Mouse (Mus musculus): ENCODE data around the gene Kat2b.
A peak's percentile ranks its signal among the peaks of the same experiment; 100 is the strongest.
"Not testable (repeated sequence)": the region's sequence is repeated elsewhere in the genome, so short reads cannot be mapped to it uniquely, and the experiment has no call there.

Kat2b gene

DNA sequence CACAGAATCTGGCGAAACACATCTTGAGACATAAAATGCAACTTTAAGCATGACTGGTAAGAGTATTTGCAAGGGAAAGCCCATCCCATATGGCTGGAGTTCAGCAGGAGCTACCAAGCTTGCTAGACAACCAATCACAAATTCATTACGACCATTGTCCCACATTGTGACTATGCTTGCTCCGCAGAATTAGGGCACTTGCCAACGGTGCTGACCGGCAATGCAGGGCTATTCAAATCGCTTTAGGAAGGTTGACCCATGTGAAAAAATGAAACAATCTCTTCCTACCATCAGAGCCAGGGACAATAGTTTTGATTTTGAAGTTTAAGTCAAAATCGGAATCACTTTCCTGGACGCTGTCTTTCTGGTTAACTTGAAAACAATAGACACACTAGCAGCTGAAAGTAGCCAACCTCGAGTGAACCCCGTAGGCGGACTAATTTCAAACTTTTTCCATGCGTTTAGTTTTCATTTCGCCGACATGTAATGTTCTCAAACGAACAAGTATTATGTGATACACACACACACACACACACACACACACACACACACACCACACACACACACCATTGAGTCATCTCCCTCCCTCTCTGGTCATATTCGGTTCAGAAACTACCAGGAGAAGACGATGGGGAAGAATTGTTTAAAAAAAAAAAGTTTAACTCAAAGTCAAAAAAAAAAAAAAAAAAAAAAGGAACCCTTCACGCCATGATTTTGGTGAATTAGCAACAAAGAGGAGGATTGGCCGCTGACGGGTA is at the start of gene Kat2b:
TSS of gene Kat2b (plus strand) at position 701 of the 758 bp plus-strand sequence.
- peak; percentile 83 for DNase-seq (ENCODE audit: low read depth)

DNA sequence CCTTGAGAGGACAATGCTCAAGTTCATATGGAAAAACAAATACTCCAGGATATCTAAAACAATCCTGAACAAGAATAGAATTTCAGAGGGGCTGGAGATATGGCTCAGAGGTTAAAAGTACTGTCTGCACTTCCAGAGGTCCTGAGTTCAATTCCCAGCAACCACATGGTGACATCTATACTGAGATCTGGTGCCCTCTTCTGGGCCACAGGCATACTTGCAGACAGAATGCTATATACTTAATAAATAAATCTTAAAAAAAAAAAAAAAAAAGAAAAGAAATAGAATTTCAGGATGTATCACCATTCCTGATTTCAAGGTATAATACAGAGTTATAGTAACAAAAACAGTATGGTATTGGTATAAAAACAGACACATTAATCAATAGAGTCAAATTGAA is 47.3 kb upstream of the Kat2b start:
- DNase-seq (ENCODE audit: low read depth) = peak; percentile 36

DNA sequence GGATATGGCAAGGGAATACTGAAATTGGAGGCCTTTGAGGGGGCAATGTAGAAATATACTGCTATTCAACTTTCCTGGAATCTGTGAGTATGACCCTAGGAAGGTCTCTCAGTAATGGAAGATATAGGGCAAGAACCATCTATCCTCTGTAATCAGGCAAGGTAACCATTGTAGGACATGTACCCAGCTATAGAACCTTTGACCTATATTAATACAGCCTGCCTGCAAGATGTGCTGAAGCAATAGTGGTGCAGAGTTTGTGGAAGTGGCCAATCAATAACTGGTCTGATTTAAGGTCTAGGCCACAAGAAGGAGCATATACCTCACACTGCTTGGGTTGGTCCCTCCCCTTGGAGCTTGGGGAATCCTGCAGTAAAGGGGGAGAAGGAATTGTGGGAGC is 46.2 kb upstream of the Kat2b start:
- no peak for DNase-seq (ENCODE audit: low read depth)

DNA sequence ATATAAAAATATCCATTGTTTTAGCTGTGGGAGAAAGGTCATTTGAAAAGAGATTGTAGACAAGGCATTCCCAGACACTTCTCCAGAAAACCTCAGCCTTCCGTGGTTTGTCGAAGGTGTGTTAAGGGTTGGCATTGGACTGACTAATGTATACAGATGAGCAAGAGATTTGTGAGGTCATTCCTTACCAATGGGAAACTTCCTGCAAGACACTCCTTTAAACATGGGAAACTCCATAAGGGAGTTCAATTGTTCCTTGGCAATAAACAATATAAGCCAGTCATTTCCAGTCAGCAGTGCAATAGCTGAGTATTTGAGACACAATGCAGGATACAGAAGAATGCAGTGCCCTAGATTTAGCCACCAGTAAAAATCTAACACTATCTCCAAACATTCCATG is 38.6 kb upstream of the Kat2b start:
- no peak for DNase-seq (ENCODE audit: low read depth)

DNA sequence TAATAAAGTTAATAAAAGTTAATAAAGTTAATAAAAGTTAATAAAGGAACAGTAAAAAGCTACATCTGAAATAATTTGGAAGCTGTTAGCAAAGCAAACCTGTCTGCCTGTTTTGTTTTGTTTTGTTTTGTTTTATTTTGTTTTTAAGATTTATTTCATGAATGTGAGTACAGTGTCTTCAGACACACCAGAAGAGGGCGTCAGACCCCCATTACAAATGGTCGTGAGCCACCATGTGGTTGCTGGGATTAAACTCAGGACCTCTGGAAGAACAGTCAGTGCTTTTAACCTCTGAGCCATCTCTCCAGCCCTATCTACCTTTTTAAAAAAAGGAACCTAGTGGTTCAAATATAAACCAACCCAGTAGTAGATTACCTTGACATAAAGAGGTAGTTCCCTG is 35.5 kb upstream of the Kat2b start:
- DNase-seq (ENCODE audit: low read depth) = peak; percentile 57

DNA sequence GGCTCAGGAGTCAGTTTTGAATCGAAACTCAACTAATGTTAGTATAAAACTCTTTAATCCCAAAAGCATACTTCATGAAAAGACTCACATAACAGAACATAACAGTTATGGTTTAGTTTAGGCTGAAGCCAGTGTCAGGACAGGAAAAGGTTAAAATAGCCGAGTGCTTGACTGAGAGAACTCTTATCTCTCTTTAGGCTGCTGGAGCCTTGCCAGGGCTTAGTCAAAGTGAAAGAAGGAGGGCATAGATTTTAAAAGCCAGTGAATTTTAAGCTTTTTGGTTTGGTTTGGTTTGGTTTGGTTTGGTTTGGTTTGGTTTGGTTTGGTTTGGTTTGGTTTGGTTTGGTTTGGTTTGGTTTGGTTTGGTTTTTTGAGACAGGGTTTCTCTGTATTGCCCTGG is 34.2 kb upstream of the Kat2b start:
- DNase-seq (ENCODE audit: low read depth) = peak; percentile 78

DNA sequence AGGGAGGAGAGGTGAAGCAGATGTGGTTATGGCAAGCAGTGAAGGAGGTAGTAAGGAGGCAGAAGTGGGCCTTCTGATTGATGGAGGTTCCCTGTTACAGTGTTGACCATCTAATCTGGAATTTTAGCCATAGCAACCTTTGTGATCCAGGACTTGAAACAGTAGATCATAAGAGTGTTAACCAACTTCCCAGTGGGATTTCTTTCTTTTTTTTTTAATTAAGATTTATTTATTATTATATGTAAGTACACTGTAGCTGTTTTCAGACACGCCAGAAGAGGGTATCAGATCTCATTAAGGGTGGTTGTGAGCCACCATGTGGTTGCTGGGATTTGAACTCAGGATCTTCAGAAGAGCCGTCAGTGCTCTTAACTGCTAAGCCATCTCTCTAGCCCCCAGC is 27.3 kb upstream of the Kat2b start, which contains the start of gene Pp2d1:
TSS of gene Pp2d1 (minus strand) at position 101 of the 400 bp plus-strand sequence.
- DNase-seq (ENCODE audit: low read depth) = not testable (repeated sequence)

DNA sequence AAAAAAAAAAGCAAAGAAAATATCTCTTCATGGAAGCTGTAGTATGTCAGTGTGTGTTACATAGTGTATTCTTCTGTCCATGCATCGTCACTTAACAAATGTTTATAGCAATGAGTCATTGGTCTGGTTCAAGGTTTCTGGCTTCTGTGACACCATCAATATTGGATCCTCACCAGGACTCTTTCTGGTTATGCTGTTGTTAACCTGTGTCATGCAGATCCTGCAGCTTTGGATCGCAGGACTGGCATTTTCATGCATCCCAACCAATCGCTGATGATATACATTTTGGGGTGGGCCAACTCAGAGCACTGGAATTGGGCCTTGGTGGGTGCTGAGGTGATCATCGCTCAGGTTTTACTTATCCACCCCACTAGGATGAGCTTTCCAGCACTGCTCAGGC is 24.1 kb upstream of the Kat2b start:
- DNase-seq (ENCODE audit: low read depth) = no peak

DNA sequence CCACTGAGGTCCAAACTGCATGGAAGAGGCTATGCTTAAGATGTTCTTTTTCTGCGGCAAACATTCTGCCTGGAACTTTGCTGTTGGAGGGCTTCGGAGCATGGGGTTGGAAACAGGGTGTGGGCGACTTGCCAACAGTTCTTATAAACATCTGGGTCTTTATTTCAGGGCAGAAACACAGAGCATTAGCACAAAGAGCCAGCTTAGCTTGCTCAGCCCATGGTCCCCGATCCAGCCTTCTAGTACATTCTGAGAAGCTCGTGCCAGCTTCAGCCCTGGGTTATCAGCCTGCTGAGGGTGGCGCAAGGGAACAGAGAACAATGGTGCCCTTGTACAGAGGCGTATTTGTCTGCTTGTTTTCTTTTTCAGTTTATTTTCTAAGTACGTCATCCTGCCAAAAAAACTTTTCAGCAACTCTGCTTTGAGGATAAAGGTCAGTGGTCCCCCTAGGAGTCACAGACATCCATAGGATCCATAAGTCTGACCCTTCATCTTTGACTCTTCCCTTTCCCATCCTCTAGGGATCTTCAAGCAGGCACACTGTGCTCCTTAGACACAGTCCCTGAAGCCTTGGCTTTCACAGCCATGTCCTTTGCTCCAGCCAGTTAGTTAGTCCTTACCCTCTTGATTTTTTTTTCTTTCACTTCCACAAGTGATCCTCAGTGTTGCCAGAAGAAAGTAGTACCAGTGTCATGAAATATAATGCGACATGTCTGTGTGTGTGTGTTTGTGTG is 22.9 kb upstream of the Kat2b start:
- no peak for DNase-seq (ENCODE audit: low read depth)

DNA sequence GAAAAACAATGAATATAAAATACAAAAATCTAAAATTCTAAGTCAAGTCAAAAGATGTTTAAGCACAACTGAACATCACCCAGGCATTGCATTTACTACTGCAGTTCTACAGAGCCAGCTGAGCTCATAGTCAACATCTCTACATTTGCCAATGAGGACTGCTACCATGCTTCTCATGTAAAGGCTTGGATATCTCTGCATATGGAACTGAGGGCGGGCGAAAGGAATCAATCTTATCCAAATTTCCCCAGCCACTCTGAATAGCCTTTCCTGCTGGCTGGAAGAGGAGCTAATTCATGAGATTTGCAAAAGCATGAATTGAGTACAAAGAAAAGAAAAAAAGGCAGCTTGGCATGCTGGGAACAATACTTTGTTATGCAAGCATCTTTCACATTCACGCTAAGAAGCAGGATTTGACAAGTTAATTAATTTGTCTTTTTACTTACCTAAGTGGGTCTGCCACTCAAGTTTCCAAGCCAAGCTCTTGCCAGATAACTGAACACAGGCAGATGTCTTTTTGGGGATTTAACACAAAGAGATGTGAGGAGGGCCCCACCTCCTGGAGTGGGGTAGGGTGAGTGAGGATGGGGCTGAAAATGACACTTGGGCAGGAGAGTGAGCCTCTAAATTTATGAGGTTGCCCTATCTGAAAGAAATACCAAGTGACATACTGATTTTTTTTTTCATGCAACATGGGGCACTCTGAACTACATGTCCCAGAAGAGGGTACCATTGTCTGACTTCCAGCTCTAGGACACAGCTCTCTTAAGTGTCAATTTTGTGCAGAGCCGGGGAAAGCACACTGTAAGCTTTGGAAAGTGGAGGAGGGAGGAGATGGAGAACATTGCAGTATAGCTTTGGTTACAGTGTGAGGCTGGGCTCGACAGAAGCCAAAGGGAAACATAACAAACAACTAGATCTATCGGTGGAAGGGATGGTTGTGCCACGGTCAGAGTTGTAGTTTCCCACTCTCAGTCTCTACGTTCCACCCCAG is 15.1 kb upstream of the Kat2b start:
- DNase-seq (ENCODE audit: low read depth) = no peak

DNA sequence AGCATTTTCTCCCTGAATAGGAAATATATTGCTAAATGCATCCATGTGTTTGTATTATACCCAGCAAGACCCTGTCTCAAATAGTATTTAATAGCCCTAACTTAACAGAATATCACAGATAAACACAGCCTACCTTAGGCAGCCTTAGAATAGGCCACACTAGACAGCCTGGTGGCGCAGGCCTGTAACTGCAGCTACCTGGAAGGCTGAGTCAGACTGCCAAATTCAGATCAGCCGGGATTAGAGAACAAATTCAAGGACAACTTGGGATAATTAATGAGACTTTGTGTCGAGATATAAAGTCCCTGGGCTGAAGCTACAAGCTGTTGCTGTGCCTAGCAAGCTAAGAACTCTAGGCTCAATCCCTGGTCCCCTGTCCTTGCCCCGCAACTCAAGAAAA is 12.6 kb upstream of the Kat2b start:
- peak; percentile 21 for DNase-seq (ENCODE audit: low read depth)

DNA sequence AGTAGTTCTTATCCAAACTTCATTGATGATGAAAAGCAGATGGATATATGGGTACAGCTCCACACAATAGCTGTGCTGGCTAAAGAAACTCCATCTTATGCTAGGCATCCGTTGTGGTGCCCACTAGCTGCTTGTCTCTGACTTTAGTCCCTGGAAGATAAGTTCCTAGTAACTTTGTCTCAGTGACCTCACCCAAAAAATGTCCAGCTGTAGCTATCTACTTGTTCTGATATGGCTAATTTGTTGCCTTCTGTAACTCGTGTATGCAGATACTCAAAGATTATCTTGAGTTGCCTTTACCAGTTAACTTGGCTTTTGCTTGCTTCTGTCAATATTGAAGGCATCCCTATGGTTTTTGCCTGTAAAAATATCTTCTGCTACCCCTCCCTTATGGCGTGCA is 11.8 kb upstream of the Kat2b start:
- no peak for DNase-seq (ENCODE audit: low read depth)

DNA sequence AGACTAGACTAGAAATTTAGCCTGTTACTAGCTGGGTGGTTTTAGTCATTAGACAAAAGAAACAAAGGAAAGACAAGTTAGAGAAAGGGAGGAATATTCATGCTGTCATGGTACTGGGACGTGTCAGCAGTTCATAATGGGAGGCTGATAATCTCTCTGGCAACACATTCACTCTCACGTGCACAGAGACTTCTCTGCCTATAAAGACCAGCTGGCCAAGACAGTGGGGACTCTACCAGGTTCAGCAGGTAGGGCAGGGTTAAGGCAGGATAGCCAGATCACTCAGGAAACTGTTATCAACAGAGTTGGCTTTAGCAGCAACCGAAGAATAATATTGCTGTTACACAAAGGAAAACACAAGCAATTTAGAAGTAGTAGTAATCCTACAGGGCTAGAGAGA is 9.2 kb upstream of the Kat2b start:
- DNase-seq (ENCODE audit: low read depth) = no peak

DNA sequence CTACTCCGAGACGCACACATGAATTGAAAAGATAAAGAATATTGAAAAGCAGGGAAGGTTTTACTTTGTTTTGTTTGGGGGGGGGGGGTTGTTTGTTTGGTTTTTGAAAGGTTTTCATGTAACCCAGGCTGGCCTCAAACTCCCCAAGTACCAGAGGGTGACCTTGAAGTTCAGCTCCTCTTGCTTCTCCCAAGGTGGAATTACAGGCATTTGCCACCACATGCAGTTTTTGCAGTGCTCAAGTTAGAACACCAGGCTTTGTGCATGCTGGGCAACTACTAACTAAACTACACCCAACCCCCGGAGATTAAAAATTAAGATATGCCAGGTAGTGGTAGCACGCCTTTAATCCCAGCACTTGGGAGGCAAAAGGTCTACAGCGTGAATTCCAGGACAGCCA is 7.0 kb upstream of the Kat2b start:
- DNase-seq (ENCODE audit: low read depth) = no peak

DNA sequence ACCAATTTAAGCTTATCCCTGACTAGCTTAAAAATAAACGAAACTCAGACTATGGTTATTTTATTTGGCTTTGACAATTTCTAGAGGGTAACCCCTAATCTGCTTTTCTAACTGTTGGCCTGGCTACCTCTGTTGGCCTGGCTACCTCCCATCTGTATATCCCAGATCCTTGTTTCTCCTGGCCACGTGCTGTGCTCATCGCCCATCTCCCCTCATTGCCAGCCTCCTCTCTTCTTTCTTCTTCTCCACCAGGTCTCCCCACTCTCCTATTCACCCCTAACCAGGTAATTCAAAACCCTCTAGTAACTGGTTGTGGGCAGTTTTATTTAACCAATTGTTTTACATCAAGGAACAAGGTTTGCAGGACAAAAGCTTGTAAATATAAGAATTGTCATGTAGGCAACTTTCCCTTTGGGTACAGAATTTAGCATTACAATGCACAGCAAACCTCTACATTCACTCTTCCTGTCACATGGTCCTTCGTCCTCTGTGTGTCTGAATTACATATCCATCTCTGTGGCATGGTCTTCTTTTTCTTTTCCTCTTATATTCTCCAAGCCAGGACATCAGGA is 5.1 kb upstream of the Kat2b start:
- DNase-seq (ENCODE audit: low read depth) = no peak

DNA sequence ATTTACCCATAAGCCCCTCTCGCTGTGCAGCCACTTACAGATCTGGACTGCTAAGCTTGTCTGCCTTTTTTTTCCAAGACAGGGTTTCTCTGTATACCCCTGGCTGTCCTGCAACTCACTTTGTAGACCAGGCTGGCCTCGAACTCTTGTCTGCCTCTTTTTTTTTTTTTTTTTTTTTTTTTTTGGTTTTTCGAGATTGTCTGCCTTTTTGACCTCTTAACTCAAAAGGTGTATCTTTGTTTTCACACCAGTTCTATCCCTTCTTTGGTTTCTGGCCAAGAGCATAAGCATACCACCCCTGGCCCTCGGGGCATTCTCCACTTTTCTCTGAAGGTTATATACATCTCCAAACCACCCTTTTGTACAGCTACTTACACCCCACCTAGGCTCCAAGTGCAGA is 1.8 kb upstream of the Kat2b start:
- DNase-seq (ENCODE audit: low read depth) = no peak

DNA sequence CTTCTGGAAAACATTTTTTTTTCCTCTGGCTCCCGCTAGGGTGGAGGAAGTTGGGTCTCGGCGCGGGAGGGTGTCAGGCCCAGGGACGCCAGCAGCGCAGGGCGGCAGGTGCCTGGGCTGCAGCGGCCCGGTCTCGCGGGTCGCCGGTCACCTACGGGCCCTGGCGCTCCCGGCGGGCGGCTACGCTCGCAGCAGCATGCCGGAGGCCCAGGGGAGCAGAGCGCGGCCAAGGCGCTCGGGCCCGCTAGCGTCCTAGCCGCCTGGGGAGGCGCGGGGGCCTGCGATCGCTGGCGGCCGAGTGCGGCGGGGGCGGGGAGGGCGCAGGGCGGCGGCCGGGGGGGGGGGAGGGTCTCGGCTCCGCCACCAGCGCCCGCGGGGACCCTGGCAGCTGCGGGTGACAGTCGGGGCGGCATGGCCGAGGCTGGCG is 271 bp downstream of the Kat2b start:
- no peak for DNase-seq (ENCODE audit: low read depth)

DNA sequence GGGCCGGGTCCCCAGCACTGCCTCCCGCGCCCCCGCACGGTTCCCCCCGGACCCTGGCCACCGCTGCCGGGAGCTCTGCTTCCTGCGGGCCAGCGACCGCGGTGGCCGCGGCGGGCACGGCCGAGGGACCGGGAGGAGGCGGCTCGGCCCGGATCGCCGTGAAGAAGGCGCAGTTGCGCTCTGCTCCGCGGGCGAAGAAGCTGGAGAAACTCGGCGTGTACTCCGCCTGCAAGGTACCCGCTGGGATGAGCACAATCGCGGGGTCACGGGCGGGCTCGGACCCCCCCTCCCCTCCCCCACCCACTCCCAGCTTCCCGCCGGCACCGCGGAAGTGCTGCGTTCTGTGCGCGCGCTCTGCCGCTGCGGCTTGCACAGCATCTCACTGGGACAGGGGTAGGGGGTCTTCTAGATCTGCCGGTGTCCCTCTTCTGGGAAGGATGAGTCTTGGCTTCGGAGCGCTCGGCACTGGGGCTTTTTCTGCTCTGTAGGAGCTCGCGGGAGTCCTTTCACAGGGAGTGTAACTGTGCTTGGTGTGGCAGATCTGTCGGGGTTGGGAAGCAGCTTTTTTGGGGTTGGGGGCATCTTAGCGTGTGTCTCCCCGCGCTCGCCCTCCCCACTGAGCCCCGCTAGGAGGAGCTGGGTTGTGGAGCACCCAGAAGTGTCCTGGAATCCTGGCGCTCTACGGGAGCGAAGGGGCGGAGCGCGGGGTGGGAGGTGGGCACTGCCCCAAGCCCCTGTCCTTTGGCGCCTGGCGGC is 863 bp downstream of the Kat2b start:
- peak; percentile 41 for DNase-seq (ENCODE audit: low read depth)

DNA sequence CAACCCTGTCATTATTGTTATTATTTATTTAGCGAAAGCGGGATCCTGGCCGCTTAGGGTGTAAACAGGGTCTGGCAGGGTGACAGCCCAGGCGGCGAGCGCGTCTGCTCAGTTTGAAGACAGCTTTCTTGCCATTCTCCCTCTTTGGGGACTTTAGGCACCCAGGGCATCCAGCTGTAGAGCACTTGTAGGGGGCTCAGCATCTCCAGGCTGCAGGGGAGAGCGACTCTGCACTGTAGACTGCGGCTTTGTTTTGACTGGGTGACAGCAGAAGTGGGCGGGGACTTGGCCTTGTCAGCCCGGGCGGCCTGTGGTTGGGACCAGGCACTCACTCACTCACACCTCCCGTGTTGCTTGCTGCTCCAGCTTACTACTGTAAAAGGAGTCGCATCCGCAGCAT is 1.5 kb downstream of the Kat2b start:
- peak; percentile 90 for DNase-seq (ENCODE audit: low read depth)

DNA sequence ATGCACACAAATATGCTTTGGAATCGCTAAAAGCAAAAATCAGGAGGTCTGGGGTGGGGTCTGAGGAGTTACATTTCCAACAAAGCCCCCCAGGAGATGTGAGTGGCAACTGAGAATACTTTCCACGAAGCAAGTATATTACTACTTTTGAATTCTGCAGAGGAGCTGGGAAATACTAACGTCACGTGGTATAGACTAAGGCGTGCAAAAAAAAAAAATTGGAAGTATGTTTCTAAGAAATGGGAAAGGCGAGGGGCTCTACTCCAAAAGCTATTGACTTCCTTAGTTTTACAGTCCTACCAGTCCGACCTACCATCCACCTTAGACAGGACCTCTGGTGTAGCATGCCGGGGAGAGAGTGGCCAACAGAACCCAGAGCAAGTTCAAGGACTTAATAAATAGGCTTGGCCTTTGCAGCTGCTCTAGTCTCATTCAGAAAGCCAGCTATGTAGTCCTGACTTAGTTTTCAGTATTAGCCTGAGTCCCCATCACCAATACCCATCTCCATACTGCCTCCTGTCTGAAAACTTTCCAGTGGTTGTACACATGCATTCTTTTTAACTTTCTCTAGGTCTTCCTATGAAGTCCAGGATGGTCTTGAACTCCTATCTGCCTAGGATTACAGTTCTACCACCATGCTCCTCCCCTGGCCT is 2.2 kb downstream of the Kat2b start:
- DNase-seq (ENCODE audit: low read depth) = peak; percentile 60

DNA sequence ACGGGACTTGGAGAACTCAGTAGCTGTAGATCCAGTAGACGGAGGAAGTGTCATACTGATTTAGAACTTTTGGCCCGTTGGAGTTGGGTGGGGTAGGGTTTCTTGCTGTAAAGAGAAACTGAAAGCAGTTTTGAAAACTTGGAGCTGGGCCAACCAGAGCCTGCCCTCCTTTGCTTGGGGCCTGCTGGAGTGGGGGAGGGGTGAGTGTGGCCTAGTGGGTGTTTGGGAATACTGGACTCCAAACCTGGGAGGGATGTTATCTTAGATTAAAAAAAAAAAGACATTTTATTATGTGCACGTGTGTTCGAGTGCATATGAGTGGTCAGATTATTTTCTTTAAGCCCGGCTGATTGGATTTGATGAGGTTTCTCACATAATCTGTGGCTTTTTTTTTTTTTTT is 3.2 kb downstream of the Kat2b start:
- peak; percentile 91 for DNase-seq (ENCODE audit: low read depth)
